Mouse (Mus musculus): ENCODE measurements at regions not wholly inside any gene's neighbourhood (a gene's known extent, or its start where the extent isn't known, plus 50 kb on each side); places are given as distances from the start of the nearest gene placed in this dataset.

- Histone ChIP-seq H3K4me2 (ENCODE audit: low read depth) (no peak overlapping the region), H3K79me2 (ENCODE audit: control insufficient read depth, insufficient read depth) (no peaks in the 10 kb centered on the region), H3K27me3 (ENCODE audit: control insufficient read depth, insufficient read depth, insufficient read length) (no peaks in the 10 kb centered on the region), H3K36me3 (ENCODE audit: control insufficient read depth, insufficient read depth) (no peaks in the 10 kb centered on the region), H3K4me3 (no peak overlapping the region), H3ac (ENCODE audit: control insufficient read depth, insufficient read length) (no peak overlapping the region)
- TF ChIP-seq USF1 (IDR thresholded peaks at IDR 0.05; ENCODE audit: low read depth) (no peak), CEBPB (IDR thresholded peaks at IDR 0.05; ENCODE audit: insufficient read depth, poor library complexity, severe bottlenecking) (no peak), REST (IDR thresholded peaks at IDR 0.05; ENCODE audit: insufficient read depth, insufficient read length) (no peak), E2F4 (IDR thresholded peaks at IDR 0.05; ENCODE audit: insufficient read depth) (no peak), SRF (IDR thresholded peaks at IDR 0.05; ENCODE audit: control insufficient read depth, insufficient read length, low read depth) (no peak), MYOG (IDR thresholded peaks at IDR 0.05; ENCODE audit: control insufficient read depth in 1 of 3, insufficient read depth in 1 of 3, insufficient read length in 2 of 3, low read depth in 2 of 3) (no peak), MAX (IDR thresholded peaks at IDR 0.05; ENCODE audit: low read depth) (no peak), TCF3 (IDR thresholded peaks at IDR 0.05; ENCODE audit: insufficient read length, low read depth) (no peak), POLR2A (IDR thresholded peaks at IDR 0.05; ENCODE audit: insufficient read length, low read depth) (no peak), TCF12 (IDR thresholded peaks at IDR 0.05; ENCODE audit: insufficient read depth, poor library complexity, severe bottlenecking) (no peak)
Observed at GRCm38 (mm10) chr17:4291418-4291817, 595.4 kb upstream of the Nox3 start.

DNA sequence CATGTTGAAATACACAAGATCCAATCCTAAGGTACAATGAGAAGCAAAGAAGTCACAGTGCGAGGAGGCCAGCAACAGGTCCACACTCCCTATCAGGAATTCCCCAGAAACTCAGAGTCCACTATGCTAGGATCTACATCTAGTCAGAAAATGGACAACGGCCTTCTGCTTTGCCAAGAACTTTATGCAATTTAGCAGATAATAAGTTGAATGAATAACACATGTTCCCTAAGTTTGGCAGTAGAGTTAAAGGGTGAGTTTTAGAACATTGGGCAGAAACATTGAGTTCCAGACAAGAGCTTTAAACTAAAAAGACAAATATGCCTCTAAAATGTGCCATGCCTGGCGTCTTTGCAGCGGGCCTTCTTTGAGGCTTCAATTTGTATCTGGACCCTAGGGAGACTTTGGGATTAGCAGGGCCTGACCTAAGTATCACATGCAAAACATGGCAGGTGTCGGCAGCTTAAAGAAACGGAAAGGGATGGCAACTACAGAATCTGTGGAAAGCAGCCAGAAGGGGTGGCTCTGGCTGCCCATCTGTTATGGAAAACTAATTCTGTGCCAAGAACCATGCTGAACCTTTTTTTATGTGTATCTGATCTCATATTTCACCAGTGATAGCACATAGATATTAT is 600.6 kb upstream of the Nox3 start:
- no peak overlapping the region for H3K4me3 ChIP-seq
- no peak overlapping the region for H3K4me2 ChIP-seq (ENCODE audit: low read depth)
- no peaks in the 10 kb centered on the region for H3K27me3 ChIP-seq (ENCODE audit: control insufficient read depth, insufficient read depth, insufficient read length)
- H3K36me3 ChIP-seq (ENCODE audit: control insufficient read depth, insufficient read depth), result no peaks in the 10 kb centered on the region
- no peaks in the 10 kb centered on the region for H3K79me2 ChIP-seq (ENCODE audit: control insufficient read depth, insufficient read depth)
- H3ac ChIP-seq (ENCODE audit: control insufficient read depth, insufficient read length), result no peak overlapping the region
- TF ChIP-seq SRF (IDR thresholded peaks at IDR 0.05; ENCODE audit: control insufficient read depth, insufficient read length, low read depth) (no peak), USF1 (IDR thresholded peaks at IDR 0.05; ENCODE audit: low read depth) (no peak), POLR2AphosphoS2 (IDR thresholded peaks at IDR 0.05; ENCODE audit: insufficient read length, low read depth) (no peak), POLR2A (IDR thresholded peaks at IDR 0.05; ENCODE audit: insufficient read length, low read depth) (no peak), MYOG (IDR thresholded peaks at IDR 0.05; ENCODE audit: control insufficient read depth in 1 of 3, insufficient read depth in 1 of 3, insufficient read length in 2 of 3, low read depth in 2 of 3) (no peak), CEBPB (IDR thresholded peaks at IDR 0.05; ENCODE audit: insufficient read depth, poor library complexity, severe bottlenecking) (no peak), MYOD1 (IDR thresholded peaks at IDR 0.05; ENCODE audit: control insufficient read depth in 1 of 3, insufficient read length in 2 of 3, low read depth in 2 of 3) (no peak), E2F4 (IDR thresholded peaks at IDR 0.05; ENCODE audit: insufficient read depth) (no peak), REST (IDR thresholded peaks at IDR 0.05; ENCODE audit: insufficient read depth, insufficient read length) (no peak), TCF12 (IDR thresholded peaks at IDR 0.05; ENCODE audit: insufficient read depth, poor library complexity, severe bottlenecking) (no peak), TCF3 (IDR thresholded peaks at IDR 0.05; ENCODE audit: insufficient read length, low read depth) (no peak), MAX (IDR thresholded peaks at IDR 0.05; ENCODE audit: low read depth) (no peak)

GRCm38 (mm10) chr17:4297156-4297535 is 601.1 kb upstream of the Nox3 start:
- Histone ChIP-seq H3K36me3 (ENCODE audit: control insufficient read depth, insufficient read depth) (no peaks in the 10 kb centered on the region), H3K4me3 (no peak overlapping the region), H3K79me2 (ENCODE audit: control insufficient read depth, insufficient read depth) (no peaks in the 10 kb centered on the region), H3K27me3 (ENCODE audit: control insufficient read depth, insufficient read depth, insufficient read length) (no peaks in the 10 kb centered on the region), H3K4me2 (ENCODE audit: low read depth) (no peak overlapping the region), H3ac (ENCODE audit: control insufficient read depth, insufficient read length) (no peak overlapping the region)
- TF ChIP-seq POLR2A (IDR thresholded peaks at IDR 0.05; ENCODE audit: insufficient read length, low read depth) (no peak), E2F4 (IDR thresholded peaks at IDR 0.05; ENCODE audit: insufficient read depth) (no peak), MYOD1 (IDR thresholded peaks at IDR 0.05; ENCODE audit: control insufficient read depth in 1 of 3, insufficient read length in 2 of 3, low read depth in 2 of 3) (no peak), USF1 (IDR thresholded peaks at IDR 0.05; ENCODE audit: low read depth) (no peak), TCF3 (IDR thresholded peaks at IDR 0.05; ENCODE audit: insufficient read length, low read depth) (no peak), MYOG (IDR thresholded peaks at IDR 0.05; ENCODE audit: control insufficient read depth in 1 of 3, insufficient read depth in 1 of 3, insufficient read length in 2 of 3, low read depth in 2 of 3) (no peak), TCF12 (IDR thresholded peaks at IDR 0.05; ENCODE audit: insufficient read depth, poor library complexity, severe bottlenecking) (no peak), MAX (IDR thresholded peaks at IDR 0.05; ENCODE audit: low read depth) (no peak), POLR2AphosphoS2 (IDR thresholded peaks at IDR 0.05; ENCODE audit: insufficient read length, low read depth) (no peak), SRF (IDR thresholded peaks at IDR 0.05; ENCODE audit: control insufficient read depth, insufficient read length, low read depth) (no peak), REST (IDR thresholded peaks at IDR 0.05; ENCODE audit: insufficient read depth, insufficient read length) (no peak)

DNA sequence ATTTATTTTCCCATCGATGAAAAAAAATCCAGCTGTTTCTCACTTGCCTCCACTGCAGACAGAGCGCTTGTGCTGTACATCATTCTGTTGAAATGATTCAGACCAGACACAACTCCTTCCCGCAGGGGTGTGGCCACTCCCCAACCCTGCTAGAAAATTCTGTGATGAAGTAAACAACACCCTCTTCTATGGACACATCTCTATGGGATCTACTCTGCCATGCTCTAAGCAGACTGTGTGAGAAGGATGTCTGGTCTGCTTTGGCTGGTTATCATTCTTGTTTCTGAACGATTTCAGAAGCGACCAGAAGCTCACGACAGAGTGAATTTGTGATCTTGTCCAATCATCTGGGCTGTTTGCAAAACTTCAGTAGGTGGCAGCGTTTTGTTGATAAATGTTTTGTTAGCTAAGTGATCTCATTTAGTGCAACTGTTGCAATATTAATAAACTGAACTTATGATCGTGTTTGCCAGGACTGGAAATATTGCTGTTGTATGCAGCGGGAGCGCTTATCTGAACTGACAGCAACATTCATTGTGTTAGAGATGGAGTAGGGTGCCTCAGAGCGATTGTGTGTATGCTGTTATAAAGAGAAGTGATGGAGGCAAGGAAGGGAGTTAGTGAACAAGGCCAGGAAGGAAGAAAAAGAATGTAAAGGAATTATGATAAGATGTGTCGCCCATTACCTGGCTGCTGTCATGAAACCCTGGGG is 605.2 kb upstream of the Nox3 start:
- Histone ChIP-seq H3K36me3 (ENCODE audit: control insufficient read depth, insufficient read depth) (no peaks in the 10 kb centered on the region), H3K4me3 (no peak overlapping the region), H3K27me3 (ENCODE audit: control insufficient read depth, insufficient read depth, insufficient read length) (no peaks in the 10 kb centered on the region)

More for the DNA sequence above, 605.2 kb upstream of the Nox3 start:
- TF ChIP-seq SRF (IDR thresholded peaks at IDR 0.05; ENCODE audit: control insufficient read depth, insufficient read length, low read depth) (no peak), MAX (IDR thresholded peaks at IDR 0.05; ENCODE audit: low read depth) (no peak), TCF12 (IDR thresholded peaks at IDR 0.05; ENCODE audit: insufficient read depth, poor library complexity, severe bottlenecking) (no peak), POLR2A (IDR thresholded peaks at IDR 0.05; ENCODE audit: insufficient read length, low read depth) (no peak), MYOG (IDR thresholded peaks at IDR 0.05; ENCODE audit: control insufficient read depth in 1 of 3, insufficient read depth in 1 of 3, insufficient read length in 2 of 3, low read depth in 2 of 3) (no peak), REST (IDR thresholded peaks at IDR 0.05; ENCODE audit: insufficient read depth, insufficient read length) (no peak), POLR2AphosphoS2 (IDR thresholded peaks at IDR 0.05; ENCODE audit: insufficient read length, low read depth) (no peak)
- no peak overlapping the region for H3ac ChIP-seq (ENCODE audit: control insufficient read depth, insufficient read length)
- H3K4me2 ChIP-seq (ENCODE audit: low read depth), result no peak overlapping the region
- no peaks in the 10 kb centered on the region for H3K79me2 ChIP-seq (ENCODE audit: control insufficient read depth, insufficient read depth)
